Mouse (Mus musculus): ENCODE measurements around the gene Olfr1497.
"Not testable (repeated sequence)": the region's sequence is repeated elsewhere in the genome, so short reads cannot be mapped to it uniquely, and the experiment has no call there.

Olfr1497 gene

GRCm38 (mm10) chr19:13798102-13798501, at the start of gene Olfr1497:
Gene Olfr1497, minus strand, starts transcription at chr19:13798202.
- DNase-seq (ENCODE audit: low spot score) = no peak

- no peak for DNase-seq (ENCODE audit: low spot score)
Observed at GRCm38 (mm10) chr19:13830388-13830787, 32.4 kb upstream of the Olfr1497 start, which contains the start of gene Olfr1500. Gene Olfr1500, minus strand, starts transcription at chr19:13830488.

- no peak for DNase-seq (ENCODE audit: low spot score)
Observed at GRCm38 (mm10) chr19:13828447-13828846, 30.4 kb upstream of the Olfr1497 start.

GRCm38 (mm10) chr19:13820847-13821246, 22.8 kb upstream of the Olfr1497 start:
- no peak for DNase-seq (ENCODE audit: low spot score)

GRCm38 (mm10) chr19:13819347-13819746, 21.3 kb upstream of the Olfr1497 start, which contains the start of gene Olfr1499:
Gene Olfr1499, minus strand, starts transcription at chr19:13819447.
- DNase-seq (ENCODE audit: low spot score) = no peak

GRCm38 (mm10) chr19:13818827-13819226, 20.8 kb upstream of the Olfr1497 start:
- DNase-seq (ENCODE audit: low spot score) = no peak

- no peak for DNase-seq (ENCODE audit: low spot score)
Observed at GRCm38 (mm10) chr19:13812823-13813222, 14.8 kb upstream of the Olfr1497 start.

- DNase-seq (ENCODE audit: low spot score) = not testable (repeated sequence)
Observed at GRCm38 (mm10) chr19:13805486-13805885, 7.5 kb upstream of the Olfr1497 start.

GRCm38 (mm10) chr19:13777578-13777977, 20.4 kb downstream of the Olfr1497 start, which contains the start of gene Olfr1496:
Gene Olfr1496, plus strand, starts transcription at chr19:13777878.
- no peak for DNase-seq (ENCODE audit: low spot score)

GRCm38 (mm10) chr19:13768565-13769276, 29.3 kb downstream of the Olfr1497 start:
- no peak for DNase-seq (ENCODE audit: low spot score)

- no peak for DNase-seq (ENCODE audit: low spot score)
Observed at GRCm38 (mm10) chr19:13764306-13764705, 33.7 kb downstream of the Olfr1497 start, which contains the start of gene Olfr1495. Gene Olfr1495, plus strand, starts transcription at chr19:13764606.

- DNase-seq (ENCODE audit: low spot score) = no peak
Observed at GRCm38 (mm10) chr19:13749366-13749765, 48.6 kb downstream of the Olfr1497 start.

Measured in testis, postnatal 10 days (tissue).